Mouse (Mus musculus): ENCODE data around the gene Pfkfb2.

Gene Pfkfb2

DNA sequence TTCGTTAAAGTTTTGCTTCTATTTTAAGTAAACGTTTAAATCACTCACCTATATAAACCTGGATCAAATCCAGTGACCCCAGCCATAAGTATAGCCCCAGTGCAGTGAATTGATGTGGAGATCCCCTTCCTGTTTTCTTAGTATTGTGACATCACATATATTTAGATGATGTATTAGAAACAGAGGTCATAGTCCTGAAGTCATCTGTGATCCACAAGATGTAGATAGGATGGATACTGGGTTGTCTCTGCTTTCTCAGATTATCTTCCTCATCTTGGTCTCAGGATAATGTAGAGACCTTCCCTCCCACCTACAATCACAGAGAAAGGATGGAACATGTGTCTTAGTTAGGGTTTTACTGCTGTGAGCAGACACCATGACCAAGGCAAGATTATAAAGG, at the start of gene Pfkfb2:
Pfkfb2 (minus strand) TSS at position 101 of the 400 bp plus-strand sequence.
- in situ Hi-C loops (cut with MboI; ENCODE audit: low pct_unique_long_range_greater_than_20kb in 1 of 2, low sequenced_read_pairs in 2 of 2, unreplicated experiment in 1 of 2) = no loop called here

DNA sequence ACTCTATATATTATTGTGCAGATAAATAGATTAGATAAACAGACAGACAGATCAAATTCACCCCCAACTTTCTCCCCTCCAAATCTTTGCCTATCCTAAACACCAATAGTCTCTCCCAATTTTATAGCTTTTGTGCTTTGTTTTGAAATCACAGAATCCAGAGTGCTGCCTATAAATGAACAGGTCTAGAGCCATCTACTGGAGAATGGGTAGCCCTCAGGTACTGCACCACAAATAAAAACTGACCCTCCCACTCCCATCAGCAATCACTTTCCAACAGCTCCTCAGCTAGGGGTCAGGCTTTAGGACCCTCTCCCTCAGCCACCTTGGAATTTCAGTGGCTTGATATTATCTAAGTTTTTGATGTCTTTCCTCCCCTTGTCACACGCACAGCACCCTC, 47.6 kb upstream of the Pfkfb2 start:
- in situ Hi-C loops (cut with MboI; ENCODE audit: low pct_unique_long_range_greater_than_20kb in 1 of 2, low sequenced_read_pairs in 2 of 2, unreplicated experiment in 1 of 2) = no loop called here

DNA sequence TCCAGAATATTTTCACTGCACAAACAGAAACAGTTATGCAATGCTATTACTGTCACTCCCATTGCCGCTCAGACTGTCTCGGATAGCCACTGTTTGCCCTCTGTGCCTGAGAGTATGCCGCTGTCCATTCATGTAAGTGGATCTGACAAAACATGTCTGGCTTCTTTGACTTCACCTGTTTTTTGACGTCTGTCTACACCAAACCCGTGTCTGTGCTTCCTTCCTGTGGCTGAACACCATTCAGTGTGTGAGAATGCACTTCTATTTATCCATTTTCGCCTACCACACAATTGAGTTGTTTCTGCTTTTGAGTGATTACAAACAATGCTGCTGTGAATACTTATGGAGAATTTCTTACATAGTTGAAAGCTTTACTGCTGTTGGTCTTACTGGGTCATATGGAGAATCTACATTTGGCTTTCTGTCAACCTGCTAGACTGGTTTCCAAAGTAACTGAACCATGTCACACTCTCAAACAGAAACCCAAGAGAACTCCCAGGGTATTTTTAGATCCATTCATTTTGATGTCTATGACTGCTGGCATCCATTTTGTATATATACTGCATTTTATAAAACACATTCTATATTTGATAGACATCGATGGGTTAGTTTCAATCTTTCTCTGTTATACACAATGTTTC, 46.8 kb upstream of the Pfkfb2 start:
- in situ Hi-C loops (cut with MboI; ENCODE audit: low pct_unique_long_range_greater_than_20kb in 1 of 2, low sequenced_read_pairs in 2 of 2, unreplicated experiment in 1 of 2) = no loop called here

DNA sequence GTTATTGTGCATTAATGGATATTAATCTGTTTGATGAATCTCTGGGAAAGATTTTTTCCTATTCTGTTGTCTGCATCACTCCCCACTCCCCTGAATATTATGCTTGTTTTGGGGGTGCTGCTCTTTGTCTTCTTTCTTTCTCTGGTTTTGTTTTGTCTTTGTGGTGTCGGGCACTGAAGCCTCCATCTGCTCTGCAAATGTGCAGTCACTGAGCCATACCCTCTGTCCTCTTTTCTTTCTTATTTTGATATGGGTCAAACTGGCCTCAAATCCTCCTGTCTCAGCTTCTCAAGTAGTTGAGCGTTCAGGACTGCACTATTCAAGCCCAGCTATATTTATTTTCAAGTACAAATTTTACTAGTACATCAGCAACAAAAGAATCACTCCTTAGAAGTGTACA, 46.2 kb upstream of the Pfkfb2 start:
- in situ Hi-C loops (cut with MboI; ENCODE audit: low pct_unique_long_range_greater_than_20kb in 1 of 2, low sequenced_read_pairs in 2 of 2, unreplicated experiment in 1 of 2) = no loop called here

DNA sequence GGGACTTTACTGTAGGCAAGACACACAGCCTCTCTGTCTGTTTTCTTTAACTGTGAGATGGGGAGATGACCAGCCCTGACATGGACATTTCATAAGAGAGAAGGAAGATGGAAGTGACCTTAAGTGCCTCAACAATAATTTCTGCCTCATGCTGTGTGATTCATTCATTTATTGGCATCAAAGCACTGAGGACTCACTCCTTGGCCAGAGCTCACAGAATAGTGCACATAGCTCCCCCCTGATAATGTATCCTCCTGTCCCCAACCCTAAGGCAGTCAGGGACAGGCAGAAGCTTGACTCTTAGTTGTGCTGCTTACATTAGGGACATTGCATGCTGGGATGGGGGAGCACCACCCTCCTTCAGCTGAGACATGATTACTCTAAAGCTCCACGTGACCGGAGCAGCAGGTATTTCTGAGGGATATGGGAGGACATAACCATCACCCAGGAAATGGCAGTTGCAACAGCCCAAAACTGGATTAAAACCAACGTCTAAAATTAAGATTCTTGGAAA, 42.0 kb upstream of the Pfkfb2 start:
- in situ Hi-C loops (cut with MboI; ENCODE audit: low pct_unique_long_range_greater_than_20kb in 1 of 2, low sequenced_read_pairs in 2 of 2, unreplicated experiment in 1 of 2) = no loop called here

DNA sequence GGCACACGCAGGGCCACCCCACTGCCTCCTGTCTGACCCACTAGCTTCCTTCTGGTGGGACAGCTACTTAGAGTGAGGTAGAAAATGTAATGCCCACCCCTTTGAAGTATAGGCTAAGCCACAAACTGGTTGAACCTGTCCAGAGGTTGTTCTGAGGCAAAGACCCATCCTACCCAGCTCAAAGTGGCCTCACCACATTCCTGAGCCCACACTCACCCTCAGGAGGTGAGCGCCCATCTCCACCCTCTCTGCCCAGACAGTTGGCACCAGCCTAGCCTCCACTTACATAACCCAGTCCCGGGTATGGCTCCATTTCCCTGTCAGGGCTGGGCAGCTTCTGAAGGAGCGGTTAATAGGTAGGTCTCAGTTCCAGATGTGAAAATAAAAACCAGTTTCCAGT, 41.4 kb upstream of the Pfkfb2 start:
- in situ Hi-C loops (cut with MboI; ENCODE audit: low pct_unique_long_range_greater_than_20kb in 1 of 2, low sequenced_read_pairs in 2 of 2, unreplicated experiment in 1 of 2) = no loop called here

DNA sequence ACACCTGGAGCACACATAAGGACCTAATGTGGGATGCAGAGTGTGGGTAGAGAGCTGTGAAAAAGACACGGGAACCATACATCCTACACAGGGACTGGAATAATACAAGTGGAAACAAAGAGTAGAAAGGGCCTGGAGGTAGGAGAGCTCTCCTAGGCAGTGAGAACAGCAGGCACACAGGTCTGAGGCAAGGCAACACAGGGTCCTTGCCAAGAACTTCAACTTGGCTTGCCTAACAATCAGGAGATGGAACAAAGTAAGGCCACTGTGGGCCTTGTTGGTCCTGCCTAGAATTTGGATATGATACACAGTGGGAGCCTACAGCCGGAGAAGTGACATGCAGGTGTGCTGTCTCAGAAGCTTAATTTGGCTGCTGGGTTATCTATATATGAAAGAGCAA, 40.9 kb upstream of the Pfkfb2 start:
- in situ Hi-C loops (cut with MboI; ENCODE audit: low pct_unique_long_range_greater_than_20kb in 1 of 2, low sequenced_read_pairs in 2 of 2, unreplicated experiment in 1 of 2) = no loop called here

DNA sequence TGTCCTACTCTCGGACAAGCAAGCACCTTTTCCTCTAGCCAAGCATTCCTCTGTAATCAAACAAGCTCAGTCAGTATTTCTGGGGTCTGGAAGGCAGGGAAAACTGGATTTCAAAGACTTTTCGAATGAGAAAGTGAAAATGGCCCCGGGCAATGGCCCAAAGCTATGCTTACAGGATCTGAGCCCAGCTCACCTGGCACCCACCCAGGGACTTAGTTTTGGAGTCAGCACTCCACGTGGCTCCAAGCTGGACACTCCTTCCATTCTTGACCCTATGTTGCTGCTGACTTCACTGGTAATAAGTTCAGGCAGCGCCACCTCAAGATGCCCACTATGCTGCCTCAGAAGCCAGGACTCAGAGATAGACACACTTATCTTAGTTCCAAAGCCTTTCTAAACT, 38.0 kb upstream of the Pfkfb2 start:
- in situ Hi-C loops (cut with MboI; ENCODE audit: low pct_unique_long_range_greater_than_20kb in 1 of 2, low sequenced_read_pairs in 2 of 2, unreplicated experiment in 1 of 2) = no loop called here

DNA sequence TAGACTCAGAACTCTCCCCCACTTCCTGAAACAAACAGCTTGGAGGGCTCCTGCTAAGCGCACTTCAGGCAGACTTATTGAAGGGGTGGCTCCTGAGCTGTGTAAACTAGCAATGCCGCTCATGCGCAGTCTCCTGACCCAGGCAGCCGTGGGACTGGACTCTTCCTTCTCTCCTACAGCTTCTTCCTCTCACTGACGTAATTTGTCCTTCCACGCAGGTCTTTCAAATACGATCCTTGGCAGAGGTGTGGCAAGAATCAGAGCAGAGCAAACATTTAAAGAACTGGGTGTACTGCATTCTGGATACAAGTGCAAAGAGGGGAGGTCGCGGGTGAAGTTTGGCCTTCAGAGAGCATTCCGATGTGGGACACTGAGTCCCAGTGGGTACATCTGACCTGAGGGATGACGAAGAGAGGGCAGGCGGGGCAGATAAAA, 35.0 kb upstream of the Pfkfb2 start:
- in situ Hi-C loops (cut with MboI; ENCODE audit: low pct_unique_long_range_greater_than_20kb in 1 of 2, low sequenced_read_pairs in 2 of 2, unreplicated experiment in 1 of 2) = no loop called here

DNA sequence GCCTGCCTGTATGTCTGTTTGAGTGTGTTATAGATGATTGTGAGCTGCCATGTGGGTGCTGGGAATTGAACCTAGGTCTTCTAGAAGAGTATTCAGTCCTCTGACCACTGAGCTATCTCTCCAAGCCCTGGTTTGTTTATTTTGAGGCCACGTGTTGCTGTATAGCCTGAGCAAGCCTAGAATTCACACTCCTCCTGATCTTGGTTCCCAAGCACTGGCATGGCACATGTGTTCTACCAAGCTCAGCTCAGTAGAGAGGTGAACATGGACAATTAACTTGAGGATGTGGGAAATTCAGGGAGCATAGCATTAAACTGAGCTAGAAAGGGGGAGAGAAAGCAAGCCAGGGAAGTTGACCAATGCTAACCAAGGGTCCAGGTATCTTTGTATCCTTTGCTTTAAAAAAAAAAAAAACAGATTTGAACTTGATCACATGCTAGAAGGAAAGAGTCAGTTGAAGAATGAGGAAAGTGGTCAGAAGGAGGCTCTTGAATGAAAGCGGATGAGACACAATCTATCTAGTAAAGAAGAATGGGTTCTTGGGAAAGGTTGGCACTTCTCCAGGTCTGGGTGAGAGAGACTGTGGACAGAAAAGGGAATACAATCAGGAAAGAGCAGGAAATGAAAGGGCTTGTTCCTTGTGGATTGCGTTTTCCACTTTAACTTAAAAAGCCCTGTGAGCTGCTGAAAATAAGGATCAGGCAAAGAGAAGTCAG, 33.1 kb upstream of the Pfkfb2 start:
- in situ Hi-C loops (cut with MboI; ENCODE audit: low pct_unique_long_range_greater_than_20kb in 1 of 2, low sequenced_read_pairs in 2 of 2, unreplicated experiment in 1 of 2) = no loop called here

DNA sequence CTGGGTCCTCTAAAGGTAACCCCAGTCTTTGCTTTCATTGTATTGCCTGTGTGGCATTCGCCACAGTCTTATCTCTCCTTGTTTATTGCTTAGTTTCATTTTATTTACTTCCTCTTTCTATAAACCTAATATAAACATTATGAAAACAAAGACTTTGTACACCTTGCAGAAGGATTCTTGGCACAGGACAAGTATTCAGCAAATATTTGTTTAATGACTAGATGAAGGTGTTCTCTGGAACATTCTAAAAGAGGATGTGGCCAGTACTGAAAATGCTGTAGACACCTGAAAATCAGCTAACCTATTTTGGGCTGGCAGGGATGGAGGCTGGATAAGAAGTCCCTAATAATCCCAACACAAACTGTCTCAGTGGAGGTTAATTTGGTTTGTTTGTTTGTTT, 32.5 kb upstream of the Pfkfb2 start:
- in situ Hi-C loops (cut with MboI; ENCODE audit: low pct_unique_long_range_greater_than_20kb in 1 of 2, low sequenced_read_pairs in 2 of 2, unreplicated experiment in 1 of 2) = no loop called here

DNA sequence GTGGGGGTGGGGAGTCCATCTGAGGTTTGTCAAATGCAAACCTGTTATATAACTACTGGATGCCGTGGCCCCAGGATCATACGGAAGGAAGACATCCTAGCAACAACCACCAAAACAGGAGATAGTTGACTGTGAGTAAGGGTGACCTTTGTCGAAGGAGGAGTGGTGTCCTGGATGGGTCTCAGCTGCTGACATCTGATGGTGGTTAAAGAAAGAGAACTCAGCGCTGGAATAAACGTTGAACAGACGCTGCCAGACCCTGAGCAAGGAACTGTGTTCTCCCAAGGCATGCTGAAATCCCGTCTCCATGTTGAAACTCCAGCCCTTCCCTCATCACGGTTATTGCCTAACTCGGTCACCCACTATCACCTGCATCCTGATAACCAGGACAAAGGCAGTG, 30.6 kb upstream of the Pfkfb2 start:
- in situ Hi-C loops (cut with MboI; ENCODE audit: low pct_unique_long_range_greater_than_20kb in 1 of 2, low sequenced_read_pairs in 2 of 2, unreplicated experiment in 1 of 2) = no loop called here

DNA sequence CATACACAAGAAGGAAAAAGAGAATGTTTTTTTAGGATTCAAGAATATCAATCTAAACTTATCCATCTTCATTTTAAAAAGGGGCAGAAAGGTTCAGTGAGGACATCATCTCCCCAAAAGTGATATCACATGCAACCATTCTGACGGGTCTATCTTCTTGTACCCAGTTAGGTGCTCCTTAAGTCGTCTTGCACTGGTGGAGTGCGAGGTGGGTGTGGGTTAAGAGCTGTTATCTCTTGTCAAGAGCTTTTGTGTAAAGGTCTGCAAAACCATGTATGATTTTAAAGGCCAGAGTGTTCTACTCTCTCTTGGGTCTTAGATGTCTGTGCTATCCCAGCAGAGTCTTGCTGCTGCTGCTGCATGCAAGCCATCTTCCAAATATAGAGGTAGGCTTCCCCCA, 17.8 kb upstream of the Pfkfb2 start:
- in situ Hi-C loops (cut with MboI; ENCODE audit: low pct_unique_long_range_greater_than_20kb in 1 of 2, low sequenced_read_pairs in 2 of 2, unreplicated experiment in 1 of 2) = no loop called here

DNA sequence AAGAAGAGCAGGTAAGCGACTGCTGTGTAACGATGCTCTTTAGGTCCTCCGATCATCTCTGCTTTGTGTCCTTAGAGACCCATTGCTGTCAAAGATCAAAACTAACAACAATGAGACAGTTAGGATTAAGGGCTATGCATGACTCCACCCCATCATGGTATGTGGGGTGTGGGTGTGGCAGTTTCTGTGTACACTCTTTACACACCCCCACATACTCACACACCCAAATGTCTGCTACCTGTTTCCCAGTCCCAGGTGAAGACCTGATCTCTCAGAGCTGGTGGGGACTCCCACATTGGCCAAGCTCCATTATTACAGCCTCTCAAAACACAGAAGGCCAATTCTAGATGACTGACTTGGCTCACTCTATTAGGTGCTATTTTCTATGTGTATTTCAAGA, 16.5 kb upstream of the Pfkfb2 start:
- in situ Hi-C loops (cut with MboI; ENCODE audit: low pct_unique_long_range_greater_than_20kb in 1 of 2, low sequenced_read_pairs in 2 of 2, unreplicated experiment in 1 of 2) = no loop called here

DNA sequence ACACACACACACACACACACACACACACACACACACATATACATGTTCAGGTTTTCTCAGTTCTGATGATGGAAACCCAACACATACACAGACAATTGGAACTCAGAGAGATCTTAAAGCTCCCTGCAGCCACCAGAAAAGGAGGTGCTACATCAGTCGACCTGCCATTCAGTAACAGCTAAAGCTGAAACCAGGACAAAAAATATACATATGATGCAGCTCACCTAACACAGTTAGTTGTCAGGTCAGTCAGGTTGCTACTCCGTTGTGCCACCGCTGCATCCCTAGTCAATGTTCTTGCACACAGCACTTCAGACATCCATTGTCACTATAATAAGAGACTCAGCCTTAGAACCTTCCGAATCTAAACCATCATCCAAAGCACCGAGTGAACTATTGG, 15.9 kb upstream of the Pfkfb2 start:
- in situ Hi-C loops (cut with MboI; ENCODE audit: low pct_unique_long_range_greater_than_20kb in 1 of 2, low sequenced_read_pairs in 2 of 2, unreplicated experiment in 1 of 2) = no loop called here

DNA sequence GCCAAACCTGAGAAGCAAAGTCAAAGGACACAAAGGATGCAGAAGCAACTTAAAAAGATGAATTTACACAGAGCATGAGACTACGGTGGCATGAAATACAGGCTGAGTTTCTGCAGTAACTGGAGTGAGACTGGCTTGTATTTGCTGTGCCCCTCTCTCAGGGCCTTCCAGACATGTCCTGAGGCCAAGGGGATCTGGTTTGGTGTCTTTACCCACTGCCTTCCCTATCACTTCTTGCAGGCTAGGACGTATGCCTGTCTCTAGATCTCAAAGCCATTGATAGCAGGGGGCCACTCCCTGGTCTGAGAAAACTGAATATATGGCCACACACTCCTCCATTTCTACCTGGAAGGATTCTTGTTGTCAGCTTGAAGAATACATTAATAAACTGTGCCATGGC, 15.2 kb upstream of the Pfkfb2 start:
- in situ Hi-C loops (cut with MboI; ENCODE audit: low pct_unique_long_range_greater_than_20kb in 1 of 2, low sequenced_read_pairs in 2 of 2, unreplicated experiment in 1 of 2) = no loop called here

DNA sequence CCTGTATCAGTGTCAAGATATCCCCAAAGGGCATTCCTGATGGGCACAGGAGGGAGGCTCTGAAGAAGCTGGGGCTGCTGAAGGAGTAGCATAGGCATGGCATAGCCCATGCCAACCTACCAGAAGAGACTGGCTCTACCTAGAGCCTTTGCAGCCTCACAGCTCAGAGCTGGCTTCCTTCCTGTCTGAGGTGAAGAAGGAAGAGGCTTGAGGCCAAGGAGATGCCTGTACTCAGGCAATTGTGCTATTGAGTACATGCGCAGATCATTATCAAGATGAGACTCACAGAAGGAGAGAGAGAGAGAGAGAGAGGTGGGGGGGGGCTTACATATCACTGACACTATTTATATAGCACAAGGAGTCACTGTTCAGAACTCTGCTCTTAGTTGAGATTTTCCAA, 14.7 kb upstream of the Pfkfb2 start:
- in situ Hi-C loops (cut with MboI; ENCODE audit: low pct_unique_long_range_greater_than_20kb in 1 of 2, low sequenced_read_pairs in 2 of 2, unreplicated experiment in 1 of 2) = no loop called here

DNA sequence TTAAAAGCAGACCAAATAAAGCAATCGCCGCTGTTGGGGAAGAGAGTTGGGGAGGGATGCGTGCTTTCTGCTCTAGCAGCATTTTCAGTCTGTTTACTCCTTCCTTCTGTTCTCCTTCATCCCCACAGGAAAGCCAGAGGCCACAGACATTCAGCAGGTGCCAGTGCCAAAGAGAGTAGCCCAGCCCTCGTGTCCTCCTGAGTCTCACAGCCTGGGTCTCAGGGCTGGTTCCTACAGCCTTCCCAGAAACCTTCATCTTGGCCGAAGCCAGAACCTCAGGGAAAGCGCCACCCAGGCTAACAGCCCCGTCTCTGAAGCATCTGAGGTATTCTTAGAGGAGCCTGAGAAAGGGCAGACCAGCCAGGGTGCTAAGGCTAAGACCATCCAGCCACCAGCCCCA, 13.1 kb upstream of the Pfkfb2 start:
- in situ Hi-C loops (cut with MboI; ENCODE audit: low pct_unique_long_range_greater_than_20kb in 1 of 2, low sequenced_read_pairs in 2 of 2, unreplicated experiment in 1 of 2) = no loop called here

DNA sequence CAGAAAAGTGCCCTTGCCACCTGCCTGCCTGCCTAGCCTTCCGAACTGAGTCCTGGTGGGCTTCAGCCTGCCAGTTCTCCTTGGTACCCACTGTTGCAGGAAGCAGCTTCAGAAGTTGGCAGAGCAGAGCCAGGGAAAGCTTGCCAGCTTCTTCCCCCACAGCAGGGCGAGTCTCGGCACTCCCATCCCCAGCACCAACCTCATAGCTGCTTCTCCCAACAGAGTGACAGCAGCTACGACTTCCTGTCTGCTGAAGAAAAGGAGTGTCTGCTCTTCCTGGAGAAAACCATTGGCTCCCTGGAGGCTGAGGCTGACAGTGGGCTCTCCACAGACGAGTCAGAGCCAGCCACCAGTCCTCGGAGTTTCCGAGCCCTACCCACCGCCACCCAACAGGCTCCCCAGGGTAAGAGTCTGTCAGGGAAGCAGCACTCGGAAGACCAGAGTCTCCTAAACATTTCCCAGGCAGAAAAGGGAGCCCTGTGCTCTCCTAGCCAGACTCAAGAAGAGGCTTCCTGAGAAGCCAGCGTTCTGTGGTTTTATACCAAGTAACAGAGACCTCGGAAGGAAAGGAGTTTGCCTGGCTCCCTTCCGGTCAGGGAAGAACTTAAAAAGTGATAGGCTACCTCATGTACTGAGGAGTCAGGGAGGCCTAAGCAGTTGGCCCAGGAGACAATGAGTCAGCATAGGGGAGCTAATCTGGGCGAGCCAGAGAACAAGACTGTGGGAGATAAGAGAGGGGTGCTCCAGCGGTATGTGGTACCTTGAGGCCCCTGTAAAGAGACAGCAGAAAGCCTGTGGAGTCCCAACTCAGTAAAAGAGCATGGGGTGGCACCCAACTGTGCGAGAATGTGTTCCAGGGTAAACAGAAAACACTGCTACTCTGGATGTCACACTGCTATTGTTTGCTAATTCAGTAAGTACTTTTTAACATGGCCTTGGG, 12.0 kb upstream of the Pfkfb2 start:
- in situ Hi-C loops (cut with MboI; ENCODE audit: low pct_unique_long_range_greater_than_20kb in 1 of 2, low sequenced_read_pairs in 2 of 2, unreplicated experiment in 1 of 2) = no loop called here
